8 mouse cellular contexts compared by ENCODE assay signal in the genomic region with DNA sequence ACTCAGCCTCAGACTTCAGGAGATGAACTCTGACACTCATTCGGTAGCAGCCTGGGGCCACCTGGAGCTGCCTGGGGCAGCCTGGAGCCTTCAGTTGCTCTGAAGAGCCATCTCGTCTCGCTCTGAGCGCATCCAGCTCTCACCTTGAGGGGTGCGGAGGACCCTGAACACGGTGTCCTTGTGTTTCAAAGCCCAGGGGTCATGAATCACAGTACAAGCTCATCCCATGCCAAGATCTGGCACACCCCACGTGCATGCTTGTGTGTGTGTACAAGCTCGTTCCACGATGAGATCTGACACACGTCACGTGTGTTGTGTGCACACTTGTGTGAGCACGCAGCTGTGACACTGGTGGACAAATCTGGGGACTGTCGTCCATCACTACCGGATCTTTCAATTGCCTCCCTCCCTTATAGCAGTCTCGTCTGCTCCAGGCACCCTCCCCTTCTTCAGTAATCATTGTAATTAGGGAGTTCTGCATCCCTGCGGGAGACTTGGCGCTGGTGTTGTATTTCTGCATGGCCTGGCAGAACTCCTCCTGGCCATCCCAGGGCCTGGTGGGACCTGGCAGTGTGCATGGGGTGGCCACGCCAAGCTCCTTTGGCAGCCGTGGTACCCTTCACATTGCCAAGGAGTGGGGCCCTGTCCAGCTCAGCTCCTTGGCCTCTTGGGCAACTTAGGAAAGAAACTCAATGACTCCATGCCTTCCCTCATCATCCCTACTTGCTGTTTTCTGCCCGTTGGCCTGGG. TPM values are rescaled to one million over a fixed set of nuclear protein-coding genes. Genes with fewer than 3 reads are reported as not detected.
A peak's percentile ranks its signal among the peaks of the same experiment; 100 is the strongest.
DNase-seq lines count a peak whose midpoint lies in the region; ATAC-seq lines count a peak whose summit lies in the region.
"Had no signal": no experiment of that assay in that cellular context is flagged by ENCODE, and none has a peak within 500 bp of the region (broad histone marks: within the 10 kb centered on the region; RNA-seq: fewer than 3 reads in every experiment).

No protein-coding gene starts in this region.

- H3K27ac ChIP-seq in midbrain, embryonic 11.5 days (ENCODE audit: low read depth, low read length), result no peak overlapping the region
- H3K27ac ChIP-seq: left cerebral cortex, adult 2 months had no signal

- H3K9me3 ChIP-seq in midbrain, embryonic 11.5 days (ENCODE audit: control insufficient read depth, low read length), result no peaks in the 10 kb centered on the region

- H3K27me3 ChIP-seq in midbrain, embryonic 11.5 days (ENCODE audit: control insufficient read depth, insufficient read depth, low read length), result no peaks in the 10 kb centered on the region

- DNase-seq in left cerebral cortex, postnatal 10 days (ENCODE audit: extremely low spot score in 1 of 2, low spot score in 2 of 2), result peak; percentile 53 to 62
- no peak for DNase-seq in left cerebral cortex, adult 11 months (ENCODE audit: low spot score)
- DNase-seq in cerebellum, adult 9-10 months, result peak; percentile 87
- peak; percentile 29 for DNase-seq in heart, postnatal 4 days
- peak; percentile 56 for DNase-seq in right cerebral cortex, postnatal 4 days
- no peak for DNase-seq in embryo, embryonic 10.5 days (ENCODE audit: low spot score)
- no peak for DNase-seq in midbrain, embryonic 11.5 days (ENCODE audit: low spot score, missing footprints)

- intact Hi-C loops in left cerebral cortex, postnatal 10 days (cut with DNase I), result no loop called here

- no peak overlapping the region for H3K9ac ChIP-seq in midbrain, embryonic 11.5 days (ENCODE audit: low read length)

- 82% methylated on average over 20 of the region's 20 CpGs for WGBS in midbrain, embryonic 11.5 days

- ATAC-seq in midbrain, embryonic 11.5 days (ENCODE audit: low FRiP score), result no peak

- H3K36me3 ChIP-seq in midbrain, embryonic 11.5 days (ENCODE audit: control insufficient read depth, insufficient read depth, low read length), result no peaks in the 10 kb centered on the region

- H3K4me2 ChIP-seq in midbrain, embryonic 11.5 days, result no peak overlapping the region

- no peak overlapping the region for H3K4me3 ChIP-seq in midbrain, embryonic 11.5 days (ENCODE audit: low read depth, low read length)
- H3K4me3 ChIP-seq: left cerebral cortex, adult 2 months had no signal

- no peaks in the 10 kb centered on the region for H3K4me1 ChIP-seq in midbrain, embryonic 11.5 days (ENCODE audit: control insufficient read depth, insufficient read depth, low read length)

RNA-seq across cellular contexts. Expression of a gene that starts 27.8 kb away (rescaled TPM):
- total RNA-seq in left cerebral cortex, postnatal 10 days (2021), result 1 to 10 TPM in 1 of 2 experiments, under 1 TPM in 1; 0.85 to 1.2 TPM
- not detected for total RNA-seq in heart, postnatal 4 days (2021)
- polyA plus RNA-seq in midbrain, embryonic 11.5 days (2014; fragmentation: Nextera tagmentation; extraction: Ambion mirVana), result not detected in 2 replicates
- total RNA-seq: left cerebral cortex, adult 2 months had no signal

RNA-seq across cellular contexts. Expression of a gene that starts 46.8 kb away (rescaled TPM):
- 100 to 1,000 TPM; 115 to 118 TPM for total RNA-seq in left cerebral cortex, postnatal 10 days (2021)
- total RNA-seq in heart, postnatal 4 days (2021), result 100 to 1,000 TPM; 160 to 162 TPM
- 195 and 201 TPM in 2 replicates for polyA plus RNA-seq in midbrain, embryonic 11.5 days (2014; fragmentation: Nextera tagmentation; extraction: Ambion mirVana)

Comparison
In these comparisons a context has a peak if more than half of its experiments do, and no peak if none do; other contexts are left out.
1. DNase-seq: peak in left cerebral cortex, postnatal 10 days (2 of 2), cerebellum, adult 9-10 months (single experiment), heart, postnatal 4 days (single experiment) and right cerebral cortex, postnatal 4 days (single experiment); none in left cerebral cortex, adult 11 months (single experiment), embryo, embryonic 10.5 days (single experiment) and midbrain, embryonic 11.5 days (single experiment).